Mouse (Mus musculus) heart, embryonic 11.5 days (tissue): ENCODE measurements around the gene Ascc1. TPM values are rescaled to one million over a fixed set of nuclear protein-coding genes. Genes with fewer than 3 reads are reported as not detected.
"Not testable (repeated sequence)": the region's sequence is repeated elsewhere in the genome, so short reads cannot be mapped to it uniquely, and the experiment has no call there.

Experiments used
- ATAC-seq: fragments of 200-750 bp; cut with Nextera tagmentation; replicated peaks from 2 replicates; pipeline ENCODE4 v1.8.0; 2017; ENCODE audit warnings: moderate library complexity; ENCODE audit not compliant: insufficient number of reproducible peaks, low FRiP score, low TSS enrichment
- H3K27ac ChIP-seq: fragments of 300-500 bp; sonication (generic); 2 replicates; pipeline ENCODE4 v1.5.1; 2014; ENCODE audit warnings: mild to moderate bottlenecking, low read depth, low read length
- H3K27me3 ChIP-seq: fragments of 300-500 bp; sonication (generic); 2 replicates; pipeline ENCODE4 v1.6.1; 2014; ENCODE audit warnings: mild to moderate bottlenecking, low read length, mixed read lengths; ENCODE audit not compliant: control insufficient read depth, insufficient read depth
- H3K36me3 ChIP-seq: fragments of 300-500 bp; sonication (generic); 2 replicates; pipeline ENCODE4 v1.6.1; 2014; ENCODE audit warnings: mild to moderate bottlenecking, low read length, moderate library complexity, mixed read lengths; ENCODE audit not compliant: control insufficient read depth, insufficient read depth
- H3K4me1 ChIP-seq: fragments of 300-500 bp; sonication (generic); 2 replicates; pipeline ENCODE4 v1.6.1; 2014; ENCODE audit warnings: low read length; ENCODE audit not compliant: control insufficient read depth, insufficient read depth
- H3K4me2 ChIP-seq: fragments of 300-500 bp; sonication (generic); 2 replicates; pipeline ENCODE4 v1.6.1; 2014; ENCODE audit warnings: mild to moderate bottlenecking, moderate library complexity
- H3K4me3 ChIP-seq: fragments of 300-500 bp; sonication (generic); 2 replicates; pipeline ENCODE4 v1.5.1; 2014; ENCODE audit warnings: low read depth, low read length
- H3K9ac ChIP-seq: fragments of 300-500 bp; sonication (generic); 2 replicates; pipeline ENCODE4 v1.6.1; 2014; ENCODE audit warnings: mild to moderate bottlenecking, low read depth, low read length, moderate library complexity
- H3K9me3 ChIP-seq: fragments of 300-500 bp; sonication (generic); replicated peaks from 2 replicates; pipeline ENCODE4 v1.6.1; 2016; ENCODE audit warnings: low read length; ENCODE audit not compliant: control insufficient read depth
- WGBS: fragments of 180-500 bp; shearing (Covaris S2); extraction: QIAGEN DNeasy Blood & Tissue Kit; methylation state at CpG from one replicate; pipeline ENCODE4 v1.1.7; 2014; ENCODE audit not compliant: insufficient replicate concordance; 5-methylcytosine and 5-hydroxymethylcytosine counted together
- polyA plus RNA-seq: library from polyadenylated mRNA; unstranded; fragments of >200 nt; fragmentation: Nextera tagmentation; extraction: Ambion mirVana; gene quantifications from 2 replicates; pipeline ENCODE4 v1.2.1, GENCODE M21; 2014

Gene Ascc1
- polyA plus RNA-seq, 1 experiment from 2014 or later: 36.2 TPM

DNA sequence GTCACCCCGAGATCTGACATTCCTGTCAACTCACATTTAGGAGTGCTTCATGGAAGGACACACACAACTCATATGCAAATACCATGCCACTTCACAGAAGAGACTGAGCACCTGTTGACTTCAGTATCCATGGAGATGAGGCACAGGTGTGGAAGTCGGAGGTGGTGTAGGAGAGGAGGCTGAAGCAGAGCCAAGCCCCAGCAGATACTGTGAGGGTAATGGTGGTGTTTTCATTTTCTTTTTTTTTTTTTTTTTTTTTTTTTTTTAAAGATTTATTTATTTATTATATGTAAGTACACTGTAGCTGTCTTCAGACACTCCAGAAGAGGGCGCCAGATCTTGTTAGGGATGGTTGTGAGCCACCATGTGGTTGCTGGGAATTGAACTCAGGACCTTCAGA is 8.8 kb upstream of the Ascc1 start:
- ATAC-seq, H3K27ac ChIP-seq: not testable (repeated sequence)

DNA sequence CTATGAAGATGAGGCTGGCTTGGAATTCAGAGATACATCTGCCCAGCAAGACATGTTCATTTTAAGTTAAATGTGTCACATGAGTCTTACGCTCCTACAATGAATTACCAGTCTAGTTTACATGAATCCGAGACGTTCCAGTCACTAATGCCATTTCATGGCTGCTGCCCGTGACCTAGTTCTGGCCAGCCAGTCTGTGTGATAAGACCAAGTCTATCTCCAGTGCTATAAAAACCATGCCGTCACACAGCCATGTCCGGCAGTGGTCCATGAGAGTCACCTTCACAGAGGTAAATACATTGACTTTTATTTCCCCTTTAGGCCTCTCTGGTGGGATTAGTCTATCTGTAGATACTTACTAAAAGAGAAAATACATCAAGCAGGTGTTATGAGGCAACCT is 6.7 kb upstream of the Ascc1 start:
- ATAC-seq: no peak
- 80% methylated on average over 6 of the region's 6 CpGs for WGBS
- no peak overlapping the region for H3K27ac ChIP-seq
- no peaks in the 10 kb centered on the region for H3K9me3 ChIP-seq
- H3K36me3 ChIP-seq: peaks cover 7% of the 10 kb centered on the region
- H3K27me3 ChIP-seq: no peaks in the 10 kb centered on the region
- no peak overlapping the region for H3K4me2 ChIP-seq
- peaks cover 13% of the 10 kb centered on the region for H3K4me1 ChIP-seq
- no peak overlapping the region for H3K4me3 ChIP-seq
- H3K9ac ChIP-seq: no peak overlapping the region

More for the DNA sequence above, 8.8 kb upstream of the Ascc1 start:
- peaks cover 13% of the 10 kb centered on the region for H3K4me1 ChIP-seq
- 88% methylated on average over 2 of the region's 3 CpGs for WGBS
- H3K27me3 ChIP-seq, H3K4me3 ChIP-seq, H3K9ac ChIP-seq, H3K36me3 ChIP-seq, H3K4me2 ChIP-seq, H3K9me3 ChIP-seq: not testable (repeated sequence)

DNA sequence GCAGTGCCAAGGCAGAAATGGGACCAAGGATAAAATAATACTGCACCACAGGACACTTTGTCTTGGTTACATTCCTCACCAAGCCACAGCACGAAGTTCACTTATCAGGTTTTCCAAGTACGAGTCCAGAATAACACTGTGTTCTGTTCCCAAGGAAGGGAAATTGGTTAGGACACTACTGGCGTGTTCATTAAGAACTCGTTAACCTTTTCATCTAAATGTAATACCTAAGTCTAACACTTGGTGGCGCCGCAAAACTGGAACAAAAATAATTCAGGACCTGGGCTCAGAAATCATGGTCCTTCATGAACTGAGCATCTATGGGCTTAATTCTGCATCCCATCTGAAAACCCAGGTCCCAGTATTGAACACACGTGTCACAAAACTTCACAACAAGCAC is 5.0 kb upstream of the Ascc1 start:
- no peak overlapping the region for H3K4me2 ChIP-seq
- H3K9ac ChIP-seq: no peak overlapping the region
- peaks cover 7% of the 10 kb centered on the region for H3K36me3 ChIP-seq
- H3K4me1 ChIP-seq: peaks cover 9% of the 10 kb centered on the region
- H3K27me3 ChIP-seq: no peaks in the 10 kb centered on the region
- H3K4me3 ChIP-seq: no peak overlapping the region
- H3K27ac ChIP-seq: no peak overlapping the region
- no peaks in the 10 kb centered on the region for H3K9me3 ChIP-seq
- ATAC-seq: no peak
- WGBS: 14% methylated on average over 7 of the region's 7 CpGs

DNA sequence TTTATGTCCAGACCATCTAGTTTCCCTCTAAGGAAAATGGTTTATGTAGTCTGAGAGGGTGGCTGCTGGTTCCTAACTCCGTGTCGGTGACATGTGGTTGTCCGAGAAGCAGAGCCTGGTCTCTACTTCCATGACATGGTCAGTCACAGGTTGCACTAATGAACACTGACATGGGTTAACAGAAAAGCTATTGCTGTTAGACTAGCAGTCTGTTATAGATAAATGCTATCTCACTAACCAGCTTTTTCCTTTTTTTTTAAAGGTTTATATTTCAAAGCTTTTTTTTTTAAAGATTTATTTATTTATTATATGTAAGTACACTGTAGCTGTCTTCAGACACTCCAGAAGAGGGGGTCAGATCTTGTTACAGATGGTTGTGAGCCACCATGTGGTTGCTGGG is 3.5 kb upstream of the Ascc1 start:
- Histone ChIP-seq H3K9me3 (no peaks in the 10 kb centered on the region), H3K9ac (no peak overlapping the region), H3K27me3 (no peaks in the 10 kb centered on the region), H3K4me1 (peaks cover 13% of the 10 kb centered on the region), H3K36me3 (peaks cover 7% of the 10 kb centered on the region), H3K27ac (no peak overlapping the region), H3K4me3 (no peak overlapping the region), H3K4me2 (no peak overlapping the region)
- WGBS: 80% methylated on average over 3 of the region's 3 CpGs
- ATAC-seq: no peak

DNA sequence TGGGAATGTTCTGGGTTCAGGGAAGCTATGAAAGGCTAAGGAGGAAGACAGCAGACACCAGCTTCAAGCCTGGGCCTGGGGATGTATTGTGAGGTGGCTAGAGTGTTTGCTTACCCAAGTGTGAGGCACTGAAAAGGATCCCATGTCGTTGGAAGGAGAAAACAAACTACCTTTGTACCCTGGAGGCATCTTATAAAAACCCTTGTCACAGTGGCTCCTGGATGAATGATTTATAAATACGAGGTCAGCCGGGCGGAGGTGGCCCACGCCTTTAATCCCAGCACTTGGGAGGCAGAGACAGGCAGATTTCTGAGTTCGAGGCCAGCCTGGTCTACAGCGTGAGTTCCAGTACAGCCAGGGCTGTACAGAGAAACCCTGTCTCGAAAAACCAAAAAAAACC is 942 bp upstream of the Ascc1 start:
- 85% methylated on average over 8 of the region's 8 CpGs for WGBS
- Histone ChIP-seq H3K4me2 (peak overlapping the region; percentile 84), H3K4me3 (peak overlapping the region; percentile 80), H3K9ac (peak overlapping the region; percentile 91; the same call in 1 of the 2 replicates), H3K4me1 (peaks cover 13% of the 10 kb centered on the region)
- not testable (repeated sequence) for H3K27me3 ChIP-seq, H3K27ac ChIP-seq, H3K9me3 ChIP-seq, ATAC-seq, H3K36me3 ChIP-seq

DNA sequence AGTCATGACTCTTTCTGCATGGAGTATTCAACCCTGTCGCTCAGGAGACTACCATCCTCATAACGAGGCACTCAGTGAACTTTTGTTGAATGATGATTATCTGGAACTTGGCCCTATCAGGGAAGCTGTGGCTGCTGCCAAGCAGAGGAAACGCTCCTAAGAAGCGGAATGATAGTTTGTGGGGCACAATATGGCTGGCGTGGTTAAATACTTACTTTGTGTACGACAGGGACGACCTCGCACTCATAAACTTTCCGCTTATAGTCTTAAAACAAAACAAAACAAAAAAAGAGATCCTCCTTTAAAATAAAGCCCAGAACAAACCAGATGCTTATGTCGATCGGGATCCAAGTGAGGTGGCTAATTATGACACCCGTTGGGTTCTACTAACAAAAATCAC is 402 bp upstream of the Ascc1 start:
- H3K4me3 ChIP-seq: peak overlapping the region; percentile 80
- no peaks in the 10 kb centered on the region for H3K36me3 ChIP-seq
- 5% methylated on average over 12 of the region's 12 CpGs for WGBS
- H3K4me1 ChIP-seq: peaks cover 13% of the 10 kb centered on the region
- no peaks in the 10 kb centered on the region for H3K27me3 ChIP-seq
- H3K9me3 ChIP-seq: no peaks in the 10 kb centered on the region
- ATAC-seq: no peak
- peak overlapping the region; percentile 99 for H3K27ac ChIP-seq
- H3K9ac ChIP-seq: peak overlapping the region; percentile 91
- H3K4me2 ChIP-seq: peak overlapping the region; percentile 84

DNA sequence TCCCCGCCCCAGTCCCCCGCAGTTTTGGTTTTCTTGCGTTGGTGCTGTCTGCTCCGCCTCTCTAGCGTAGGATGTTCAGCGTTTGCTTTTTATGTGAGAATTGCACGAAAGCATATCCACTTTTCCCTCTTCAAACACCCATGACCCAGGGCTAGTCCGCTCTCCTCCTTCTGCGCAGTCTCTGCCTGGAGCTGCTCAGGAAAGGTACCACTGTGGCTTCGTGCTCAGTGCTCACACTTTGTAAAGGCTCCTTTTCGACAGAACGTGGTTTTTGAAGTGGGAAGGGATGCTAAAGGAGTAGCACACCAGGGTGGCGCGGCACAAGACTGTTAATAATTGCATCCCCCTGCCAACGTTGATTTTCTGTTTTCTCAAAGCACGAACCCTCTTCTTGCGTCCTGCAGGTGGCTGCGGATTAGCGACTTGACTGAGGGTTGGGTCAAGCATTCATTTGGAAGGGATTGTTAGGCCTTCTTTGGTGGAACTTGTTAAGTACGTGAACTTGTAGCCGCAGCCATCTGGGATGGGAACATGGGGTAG is 678 bp downstream of the Ascc1 start:
- H3K4me3 ChIP-seq: peak overlapping the region; percentile 80
- whole genome bisulfite sequencing: under 1% methylated on average over 21 of the region's 21 CpGs
- peak overlapping the region; percentile 99 for H3K27ac ChIP-seq
- H3K9ac ChIP-seq: peak overlapping the region; percentile 91
- peak overlapping the region; percentile 84 for H3K4me2 ChIP-seq
- peaks cover 13% of the 10 kb centered on the region for H3K4me1 ChIP-seq
- no peak for ATAC-seq
- no peaks in the 10 kb centered on the region for H3K36me3 ChIP-seq
- H3K27me3 ChIP-seq: no peaks in the 10 kb centered on the region
- no peaks in the 10 kb centered on the region for H3K9me3 ChIP-seq

DNA sequence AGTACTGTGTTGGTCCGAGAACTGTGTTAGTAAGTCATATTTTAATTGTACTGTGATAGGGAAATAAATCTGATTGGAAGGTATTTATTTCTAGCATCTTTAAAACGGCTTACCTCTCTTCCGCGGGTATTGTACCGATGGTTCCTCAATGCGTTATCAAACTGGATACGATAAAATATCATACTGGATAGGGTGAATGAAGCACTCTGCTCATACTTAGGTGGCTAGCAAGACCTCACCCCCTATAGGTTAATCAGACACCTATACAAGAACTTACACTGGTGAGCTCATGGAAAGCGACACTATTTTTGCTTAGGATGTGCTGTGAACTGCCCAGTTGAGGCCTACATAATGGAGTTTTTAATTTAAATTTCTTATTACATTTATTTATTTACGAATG is 1.2 kb downstream of the Ascc1 start:
- Histone ChIP-seq H3K27me3 (no peaks in the 10 kb centered on the region), H3K4me3 (peak overlapping the region; percentile 80), H3K9me3 (no peaks in the 10 kb centered on the region), H3K4me1 (peaks cover 13% of the 10 kb centered on the region), H3K27ac (peak overlapping the region; percentile 99), H3K4me2 (peak overlapping the region; percentile 84), H3K9ac (peak overlapping the region; percentile 91), H3K36me3 (no peaks in the 10 kb centered on the region)
- WGBS: 82% methylated on average over 9 of the region's 9 CpGs
- no peak for ATAC-seq

DNA sequence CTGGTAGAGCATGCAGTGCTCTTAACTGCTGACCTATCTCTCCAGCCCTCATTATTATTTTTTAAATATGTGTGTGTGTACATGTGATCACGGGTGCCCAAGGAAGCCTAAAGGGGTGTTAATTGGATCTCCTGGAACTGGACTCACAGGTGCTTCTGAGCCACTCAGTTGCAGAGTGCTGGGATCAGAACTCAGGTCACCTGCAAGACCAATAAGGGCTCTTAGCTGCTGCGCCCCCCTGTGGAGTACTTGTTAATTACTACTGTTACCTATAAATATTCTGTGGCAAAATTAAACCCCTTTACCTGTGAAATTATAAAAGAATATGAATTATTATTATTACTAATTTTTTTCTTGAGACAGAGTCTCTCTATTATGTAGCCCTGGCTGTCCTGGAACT is 2.7 kb downstream of the Ascc1 start:
- ATAC-seq: no peak
- Histone ChIP-seq H3K4me2 (no peak overlapping the region), H3K4me1 (peaks cover 18% of the 10 kb centered on the region), H3K27me3 (no peaks in the 10 kb centered on the region), H3K27ac (no peak overlapping the region), H3K9ac (no peak overlapping the region), H3K9me3 (no peaks in the 10 kb centered on the region), H3K36me3 (no peaks in the 10 kb centered on the region), H3K4me3 (no peak overlapping the region)
- WGBS: 56% methylated on average over 2 of the region's 2 CpGs
